Mouse (Mus musculus): Measurements from ENCODE around the gene Aspscr1.

Gene Aspscr1

GRCm38 (mm10) chr11:120634810-120635209, 38.0 kb upstream of the Aspscr1 start:
- in situ Hi-C loops (cut with MboI; ENCODE audit: unreplicated experiment in 2 of 2) = loop anchor here in 1 of 2 experiments (5.0 kb wide), 1 partner anchor 37 kb away; the partner anchor contains the start of gene Aspscr1

- in situ Hi-C loops (cut with MboI; ENCODE audit: unreplicated experiment in 2 of 2) = no loop called here
Measured at GRCm38 (mm10) chr11:120641255-120641654, 31.5 kb upstream of the Aspscr1 start.

- in situ Hi-C loops (cut with MboI; ENCODE audit: unreplicated experiment in 2 of 2) = no loop called here
Measured at GRCm38 (mm10) chr11:120641869-120642268, 30.9 kb upstream of the Aspscr1 start.

DNA sequence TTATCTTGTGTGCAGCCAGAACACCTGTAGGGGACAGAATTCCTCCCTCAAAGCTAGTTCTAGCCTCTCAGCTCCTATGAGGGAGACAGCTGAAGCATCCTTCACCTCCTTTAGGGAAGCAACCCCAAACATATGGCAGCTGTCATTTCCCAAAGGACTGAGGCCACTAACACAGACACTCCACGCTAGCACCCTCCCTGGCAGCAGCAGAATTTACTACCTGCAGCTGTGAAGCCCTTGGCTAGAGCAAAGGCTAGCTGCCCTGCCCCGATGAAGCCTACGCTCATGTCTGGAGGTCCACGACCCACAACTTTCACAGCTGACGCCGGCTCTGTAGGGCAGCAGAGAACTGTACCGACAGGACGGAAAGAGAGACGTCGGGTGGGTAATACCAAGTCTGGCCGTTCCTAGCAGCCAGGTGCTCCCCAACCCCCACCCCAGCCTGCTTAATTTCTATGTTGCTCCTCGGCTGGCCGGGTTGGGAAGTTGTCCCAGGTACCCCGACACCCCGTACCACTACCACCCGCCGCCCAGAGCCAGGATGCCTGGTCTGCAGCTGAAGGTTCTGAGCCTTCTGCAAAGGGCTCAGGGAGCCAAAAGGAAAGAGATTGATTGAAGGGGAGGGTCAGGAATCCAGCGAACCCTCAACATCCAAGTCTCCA, 29.7 kb upstream of the Aspscr1 start:
- in situ Hi-C loops (cut with MboI; ENCODE audit: unreplicated experiment in 2 of 2) = no loop called here

- in situ Hi-C loops (cut with MboI; ENCODE audit: unreplicated experiment in 2 of 2) = no loop called here
Measured at GRCm38 (mm10) chr11:120643601-120643987, 29.2 kb upstream of the Aspscr1 start, which contains the start of gene Pycr1. Gene Pycr1 (minus strand): TSS chr11:120643769.

DNA sequence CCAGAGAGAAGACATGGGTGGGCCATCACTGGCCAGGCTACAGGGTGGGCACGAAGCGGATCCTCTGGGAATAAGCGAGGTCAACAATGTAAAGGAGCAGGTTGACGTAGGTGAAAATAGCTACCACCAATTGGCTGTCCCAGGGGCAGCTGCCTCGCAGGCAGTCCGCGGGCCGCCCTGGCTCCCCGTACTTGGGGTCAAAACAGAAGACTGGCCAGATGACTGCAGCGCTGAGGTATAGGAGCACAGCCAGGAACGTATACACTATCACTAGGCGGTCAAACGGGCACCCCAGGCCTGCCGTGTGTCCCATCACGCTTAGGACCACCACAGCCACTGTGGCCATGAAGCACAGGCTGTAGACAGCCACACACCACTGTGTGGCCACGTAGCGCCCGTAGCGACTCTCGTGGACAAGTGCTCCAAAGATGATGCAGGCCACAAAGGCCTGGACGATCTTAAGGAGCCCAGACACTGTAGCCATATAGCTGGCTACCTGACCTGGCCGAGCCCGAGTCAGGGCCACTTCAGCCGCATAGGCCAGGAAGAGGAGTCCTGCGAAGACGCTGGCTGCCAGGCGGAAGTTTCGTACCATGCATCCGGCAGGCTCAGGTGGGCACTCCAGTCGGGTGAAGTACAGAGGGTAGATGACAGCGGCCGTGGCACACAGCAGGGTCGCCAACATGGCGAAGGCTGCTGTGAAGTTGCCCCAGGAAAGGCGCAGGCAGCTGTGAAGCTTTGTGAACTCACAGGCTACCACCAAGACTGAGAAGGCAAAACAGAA, 25.5 kb upstream of the Aspscr1 start:
- in situ Hi-C loops (cut with MboI; ENCODE audit: unreplicated experiment in 2 of 2) = no loop called here

DNA sequence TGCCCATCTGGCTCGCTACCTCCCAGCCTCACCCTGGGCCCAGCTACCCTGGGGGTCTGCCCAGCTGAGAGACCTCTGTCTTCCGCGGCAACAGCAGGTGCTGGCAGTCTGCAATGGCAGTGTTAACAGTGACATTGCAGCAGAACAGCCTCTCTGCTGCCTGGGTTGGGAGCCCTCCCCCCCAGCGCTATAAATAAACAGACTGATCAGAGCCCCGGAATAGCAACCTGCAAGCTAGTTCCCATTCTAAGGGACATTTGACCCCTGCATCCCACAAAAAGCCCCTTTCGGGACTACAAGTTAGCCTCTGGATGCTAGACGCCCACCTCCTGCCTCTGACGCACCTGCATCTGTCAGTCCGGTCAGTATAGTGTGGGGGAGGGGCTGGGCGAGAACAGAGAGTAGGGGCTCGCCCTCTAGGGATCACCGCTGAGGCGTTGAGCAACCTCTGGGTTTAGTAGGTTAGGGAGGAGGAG, 24.7 kb upstream of the Aspscr1 start, which contains the start of gene Myadml2:
TSS of gene Myadml2 (minus strand) at position 158 of the 476 bp plus-strand sequence.
- in situ Hi-C loops (cut with MboI; ENCODE audit: unreplicated experiment in 2 of 2) = no loop called here

GRCm38 (mm10) chr11:120651872-120652271, 20.9 kb upstream of the Aspscr1 start:
- in situ Hi-C loops (cut with MboI; ENCODE audit: unreplicated experiment in 2 of 2) = no loop called here

DNA sequence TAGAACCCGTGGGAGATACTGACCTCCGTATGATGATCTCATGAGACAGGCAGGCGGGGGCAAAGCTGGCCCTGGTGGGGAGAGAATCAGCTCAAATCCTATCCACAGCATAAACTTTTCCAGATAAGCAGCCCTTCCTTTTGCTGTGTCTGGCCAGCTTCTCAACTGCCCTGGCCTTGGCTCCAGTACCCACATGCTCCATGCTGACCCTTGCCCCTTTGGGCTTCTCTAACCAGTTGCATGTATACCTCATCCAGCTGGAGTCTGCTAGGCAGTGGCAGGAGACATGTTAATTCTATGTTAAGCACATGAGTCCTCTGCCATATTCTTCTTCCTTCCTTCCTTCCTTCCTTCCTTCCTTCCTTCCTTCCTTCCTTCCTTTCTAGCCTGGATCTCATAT, 18.0 kb upstream of the Aspscr1 start:
- in situ Hi-C loops (cut with MboI; ENCODE audit: unreplicated experiment in 2 of 2) = loop anchor here in 1 of 2 experiments (5.0 kb wide), 1 partner anchor 58 kb away; the partner anchor contains the start of genes Cenpx and Lrrc45

DNA sequence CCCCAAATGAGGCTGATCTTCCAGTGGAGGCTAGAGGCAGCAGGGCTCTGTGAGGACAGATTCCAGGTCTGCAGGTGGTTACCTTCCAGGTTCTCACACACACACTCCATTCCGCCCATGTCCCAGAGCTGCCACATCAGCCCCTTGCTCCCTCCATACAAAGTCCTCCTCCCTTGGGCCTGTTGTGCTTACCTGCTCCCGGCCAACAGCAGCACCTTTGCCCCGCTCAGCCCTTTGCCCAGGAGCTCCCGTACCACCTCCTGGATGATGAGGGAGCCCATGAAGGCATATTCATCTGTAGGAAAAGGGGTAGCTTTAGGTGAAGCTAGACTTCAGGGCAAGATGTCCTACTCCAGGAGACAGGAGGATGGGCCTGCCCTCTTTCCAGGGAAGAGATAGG, 15.5 kb upstream of the Aspscr1 start:
- in situ Hi-C loops (cut with MboI; ENCODE audit: unreplicated experiment in 2 of 2) = loop anchor here in 1 of 2 experiments (5.0 kb wide), 1 partner anchor 55 kb away; the partner anchor contains the start of genes Cenpx and Lrrc45

DNA sequence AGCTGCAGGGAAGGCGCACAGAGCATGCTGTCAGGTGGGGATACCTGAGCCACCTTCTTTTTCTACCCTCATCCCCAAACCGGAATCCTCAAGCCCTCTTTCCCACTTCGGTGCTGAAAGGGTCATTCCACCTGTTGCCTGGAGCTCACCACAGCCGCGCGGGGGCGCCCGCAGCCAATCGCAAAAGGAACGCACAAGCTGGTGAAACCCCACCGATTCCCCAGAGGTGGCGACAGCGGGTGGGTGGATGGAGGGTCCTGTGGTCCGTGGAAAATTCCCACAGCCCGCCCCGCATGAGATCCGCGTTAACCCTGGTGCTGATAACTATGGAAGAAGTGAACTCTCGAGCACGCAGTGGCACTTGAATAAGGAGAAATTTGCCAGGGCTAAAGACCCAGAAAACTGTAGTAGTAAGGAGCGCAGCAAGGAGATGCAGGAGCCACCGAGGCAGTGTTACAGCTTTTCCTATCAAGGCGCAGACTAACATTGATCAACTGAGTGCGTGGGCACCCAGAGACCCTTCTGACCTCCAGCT, 13.8 kb upstream of the Aspscr1 start:
- in situ Hi-C loops (cut with MboI; ENCODE audit: unreplicated experiment in 2 of 2) = loop anchor here in 1 of 2 experiments (5.0 kb wide), 1 partner anchor 53 kb away; the partner anchor contains the start of genes Cenpx and Lrrc45

GRCm38 (mm10) chr11:120659509-120660300, 13.1 kb upstream of the Aspscr1 start:
- in situ Hi-C loops (cut with MboI; ENCODE audit: unreplicated experiment in 2 of 2) = loop anchor here in 1 of 2 experiments (5.0 kb wide), 1 partner anchor 53 kb away; the partner anchor contains the start of genes Cenpx and Lrrc45

GRCm38 (mm10) chr11:120660301-120661075, 12.3 kb upstream of the Aspscr1 start:
- in situ Hi-C loops (cut with MboI; ENCODE audit: unreplicated experiment in 2 of 2) = no loop called here

GRCm38 (mm10) chr11:120661076-120661460, 11.7 kb upstream of the Aspscr1 start, which contains the start of gene Notum:
Gene Notum (minus strand): TSS chr11:120661175.
- in situ Hi-C loops (cut with MboI; ENCODE audit: unreplicated experiment in 2 of 2) = no loop called here

- in situ Hi-C loops (cut with MboI; ENCODE audit: unreplicated experiment in 2 of 2) = no loop called here
Measured at GRCm38 (mm10) chr11:120662759-120663158, 10.0 kb upstream of the Aspscr1 start.

DNA sequence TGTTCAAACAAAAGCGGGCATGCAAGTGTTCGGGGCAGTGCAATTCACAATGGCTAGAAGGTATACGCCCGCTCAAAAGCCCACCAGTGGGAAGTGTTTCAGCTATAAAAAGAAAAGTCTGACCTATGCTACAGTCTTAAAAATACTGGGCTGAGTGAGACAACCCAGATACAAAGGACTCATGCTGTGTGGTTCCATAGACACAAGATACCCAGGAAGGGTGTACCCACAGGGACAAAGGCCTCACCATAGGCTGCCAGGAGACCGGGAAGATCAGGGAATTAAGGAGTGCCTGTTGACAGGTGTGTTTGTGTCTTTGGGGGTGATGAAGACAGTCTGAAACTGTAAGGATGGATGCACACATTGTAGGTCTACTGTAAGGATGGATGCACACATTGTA, 9.1 kb upstream of the Aspscr1 start:
- in situ Hi-C loops (cut with MboI; ENCODE audit: unreplicated experiment in 2 of 2) = no loop called here

DNA sequence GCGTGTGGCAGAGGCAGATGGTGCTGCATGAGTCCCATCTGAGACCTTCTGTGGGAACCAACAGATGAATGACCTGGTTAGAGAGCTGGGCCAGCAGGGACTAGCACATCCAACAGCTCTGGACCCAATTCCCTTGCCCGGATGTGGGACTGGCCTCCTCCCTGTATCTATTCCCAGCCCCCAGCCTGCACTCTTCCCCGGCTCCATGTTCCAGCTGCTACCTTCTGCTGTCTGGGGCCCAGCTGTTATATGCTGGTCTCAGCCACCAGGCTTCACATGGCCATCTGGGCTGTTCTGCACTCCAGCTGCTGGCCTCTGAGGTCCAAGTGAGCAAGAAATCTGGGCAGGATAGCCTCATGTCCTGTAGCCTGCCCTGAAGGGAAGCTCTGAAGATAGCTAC, 7.4 kb upstream of the Aspscr1 start:
- in situ Hi-C loops (cut with MboI; ENCODE audit: unreplicated experiment in 2 of 2) = no loop called here

- in situ Hi-C loops (cut with MboI; ENCODE audit: unreplicated experiment in 2 of 2) = no loop called here
Measured at GRCm38 (mm10) chr11:120666617-120667016, 6.2 kb upstream of the Aspscr1 start.

GRCm38 (mm10) chr11:120673594-120674122, 885 bp downstream of the Aspscr1 start:
- in situ Hi-C loops (cut with MboI; ENCODE audit: unreplicated experiment in 2 of 2) = loop anchor here in 1 of 2 experiments (5.0 kb wide), 2 partner anchors 39 to 41 kb away; partner anchors contain the start of genes Cenpx, Lrrc45 and Mafg

Measured in v-Abl transformed pro-B cells (cell line).